Mouse (Mus musculus) lung, embryonic 16.5 days (tissue): ENCODE measurements around the gene Mlycd. TPM values are rescaled to one million over a fixed set of nuclear protein-coding genes. Genes with fewer than 3 reads are reported as not detected.

Experiments
- ATAC-seq: fragments of 200-750 bp; cut with Nextera tagmentation; 2 replicates; pipeline ENCODE4 v1.8.0; 2017; ENCODE audit warnings: low read depth, mild to moderate bottlenecking, moderate library complexity
- H3K27ac ChIP-seq: fragments of 300-500 bp; sonication (generic); 2 replicates; pipeline ENCODE4 v1.5.1; 2014; ENCODE audit warnings: mild to moderate bottlenecking, control low read depth, low read length
- H3K27me3 ChIP-seq: fragments of 300-500 bp; sonication (generic); 2 replicates; pipeline ENCODE4 v1.6.1; 2014; ENCODE audit warnings: low read depth, low read length, mixed read lengths; ENCODE audit not compliant: control insufficient read depth, insufficient read depth
- H3K36me3 ChIP-seq: fragments of 300-500 bp; sonication (generic); 2 replicates; pipeline ENCODE4 v1.6.1; 2014; ENCODE audit warnings: low read length; ENCODE audit not compliant: control insufficient read depth, insufficient read depth
- H3K4me1 ChIP-seq: fragments of 300-500 bp; sonication (generic); replicated peaks from 2 replicates; pipeline ENCODE4 v1.6.1; 2014; ENCODE audit warnings: low read length, mixed read lengths; ENCODE audit not compliant: control insufficient read depth, insufficient read depth
- H3K4me2 ChIP-seq: fragments of 300-500 bp; sonication (generic); 2 replicates; pipeline ENCODE4 v1.6.1; 2014; ENCODE audit warnings: low read depth, low read length, control low read depth
- H3K4me3 ChIP-seq: fragments of 300-500 bp; sonication (generic); 2 replicates; pipeline ENCODE4 v1.5.1; 2014; ENCODE audit warnings: mild to moderate bottlenecking, low read length, control low read depth
- H3K9ac ChIP-seq: fragments of 300-500 bp; sonication (generic); 2 replicates; pipeline ENCODE4 v1.6.1; 2014; ENCODE audit warnings: low read length, control low read depth
- H3K9me3 ChIP-seq: fragments of 300-500 bp; sonication (generic); 2 replicates; pipeline ENCODE4 v1.6.1; 2016; ENCODE audit warnings: low read length; ENCODE audit not compliant: control insufficient read depth
- WGBS: fragments of 180-500 bp; shearing (Covaris S2); extraction: QIAGEN DNeasy Blood & Tissue Kit; methylation state at CpG from one replicate; pipeline ENCODE4 v1.1.7; 2014; 5-methylcytosine and 5-hydroxymethylcytosine counted together
- polyA plus RNA-seq: library from polyadenylated mRNA; unstranded; fragments of >200 nt; fragmentation: Nextera tagmentation; extraction: Ambion mirVana; gene quantifications from 2 replicates; pipeline ENCODE4 v1.2.1, GENCODE M21; 2015

Gene Mlycd
- polyA plus RNA-seq, 1 experiment from 2014 or later = 12.1 TPM

DNA sequence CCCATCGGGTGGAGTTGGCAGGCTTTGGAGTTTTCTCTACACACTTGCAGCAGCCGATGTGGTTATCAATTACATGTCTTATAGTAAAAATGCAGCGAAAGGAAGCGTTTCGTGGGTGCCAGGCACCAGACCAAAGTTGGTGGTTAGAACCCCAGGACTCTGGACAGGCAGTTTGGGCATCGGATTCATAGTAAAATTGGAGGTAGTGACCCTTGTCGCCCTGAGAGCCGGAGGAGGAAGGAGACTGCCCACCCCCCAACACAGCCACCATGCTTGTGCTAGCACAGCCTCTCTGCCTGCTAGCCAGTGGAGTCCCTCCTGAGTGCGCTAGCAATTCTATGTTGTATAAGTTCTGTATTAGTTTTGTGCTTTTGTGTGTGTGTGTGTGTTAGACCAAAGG lies 3.9 kb downstream of the Mlycd start:
- Histone ChIP-seq H3K9ac (no peak overlapping the region), H3K4me3 (no peak overlapping the region), H3K27ac (no peak overlapping the region), H3K9me3 (no peaks in the 10 kb centered on the region), H3K36me3 (peaks cover 2% of the 10 kb centered on the region; the same call in 1 of the 2 replicates), H3K27me3 (no peaks in the 10 kb centered on the region), H3K4me1 (peaks cover 7% of the 10 kb centered on the region), H3K4me2 (no peak overlapping the region)
- no peak for ATAC-seq
- WGBS = 83% methylated on average over 9 of the region's 9 CpGs

DNA sequence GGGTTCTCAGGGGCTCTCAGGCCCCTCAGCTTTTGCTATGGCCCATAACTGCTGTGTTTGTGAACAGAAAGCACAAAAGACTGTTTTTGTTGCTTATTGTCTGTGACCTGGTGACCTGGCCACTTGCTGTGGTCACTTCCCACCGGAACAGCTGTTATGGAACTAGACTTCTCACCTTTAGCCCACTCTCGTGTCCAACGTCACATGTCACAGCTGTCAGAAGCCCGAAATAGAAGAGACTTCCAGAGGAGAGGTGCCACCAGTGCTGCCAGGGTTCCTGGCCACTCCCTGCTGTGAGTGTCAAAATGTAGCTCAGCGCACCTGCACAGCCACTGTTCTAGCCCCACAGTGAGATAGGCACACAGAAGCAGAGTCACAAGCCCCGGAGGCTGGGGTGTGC lies 4.6 kb downstream of the Mlycd start:
- Histone ChIP-seq H3K27ac (no peak overlapping the region), H3K4me1 (peaks cover 7% of the 10 kb centered on the region), H3K4me2 (no peak overlapping the region), H3K36me3 (peaks cover 2% of the 10 kb centered on the region; the same call in 1 of the 2 replicates), H3K9ac (no peak overlapping the region), H3K9me3 (no peaks in the 10 kb centered on the region), H3K27me3 (no peaks in the 10 kb centered on the region), H3K4me3 (no peak overlapping the region)
- ATAC-seq = no peak
- 73% methylated on average over 6 of the region's 6 CpGs for WGBS

DNA sequence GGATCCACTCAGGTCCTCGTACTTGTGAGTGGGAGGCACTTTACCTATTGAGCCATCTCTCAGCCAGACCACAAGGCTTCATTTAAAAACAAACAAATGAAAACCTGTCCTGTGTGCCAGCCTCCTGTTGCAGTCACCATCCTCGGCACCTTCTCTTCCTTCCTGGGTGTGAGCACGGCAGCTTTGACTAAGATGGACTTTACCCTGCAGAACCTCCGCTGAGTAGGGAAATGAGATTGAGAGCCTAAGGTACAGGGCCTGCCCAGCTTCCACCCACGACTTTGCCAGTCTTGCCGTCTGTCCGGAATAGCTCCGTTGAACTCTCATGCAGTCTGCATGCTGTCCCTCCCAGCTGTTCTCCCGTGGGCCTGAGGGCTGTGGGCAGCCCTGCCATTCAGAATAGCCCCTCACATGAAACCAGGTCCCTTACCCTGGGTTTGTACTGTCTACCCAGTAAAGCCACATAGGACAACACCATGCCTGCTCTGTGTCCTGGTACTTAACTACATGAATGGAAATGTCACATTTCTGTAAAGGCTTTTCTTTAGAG lies 5.5 kb downstream of the Mlycd start:
- Histone ChIP-seq H3K27ac (no peak overlapping the region), H3K4me2 (no peak overlapping the region), H3K4me3 (no peak overlapping the region), H3K36me3 (peaks cover 2% of the 10 kb centered on the region; the same call in 1 of the 2 replicates), H3K9me3 (no peaks in the 10 kb centered on the region), H3K9ac (no peak overlapping the region), H3K27me3 (no peaks in the 10 kb centered on the region), H3K4me1 (peaks cover 7% of the 10 kb centered on the region)
- ATAC-seq = no peak
- WGBS = 72% methylated on average over 9 of the region's 9 CpGs

DNA sequence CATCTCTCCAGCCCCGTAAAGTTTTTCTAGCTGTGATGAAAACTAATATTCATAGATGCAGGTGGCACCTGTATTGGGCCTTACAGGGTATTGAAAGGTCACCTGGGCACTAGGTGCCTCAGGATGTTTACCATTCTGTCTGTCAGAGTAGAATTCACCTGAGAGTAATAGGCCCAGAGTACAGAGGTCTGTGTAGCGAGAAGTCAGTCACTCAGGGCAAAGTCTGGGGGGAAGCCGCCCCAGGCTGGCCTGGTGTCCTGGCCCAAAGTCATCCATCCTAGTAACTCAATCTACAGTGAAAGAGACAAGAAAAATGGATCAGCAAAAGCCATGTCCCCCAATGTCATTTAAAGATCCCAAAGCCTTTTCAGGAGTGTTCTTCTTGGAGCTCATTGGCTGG lies 6.2 kb downstream of the Mlycd start:
- ATAC-seq = no peak
- H3K9ac ChIP-seq = no peak overlapping the region
- 82% methylated on average over 3 of the region's 3 CpGs for WGBS
- H3K4me1 ChIP-seq = peaks cover 2% of the 10 kb centered on the region
- no peak overlapping the region for H3K4me2 ChIP-seq
- H3K36me3 ChIP-seq = peaks cover 2% of the 10 kb centered on the region; the same call in 1 of the 2 replicates
- no peaks in the 10 kb centered on the region for H3K27me3 ChIP-seq
- no peak overlapping the region for H3K27ac ChIP-seq
- no peak overlapping the region for H3K4me3 ChIP-seq
- no peaks in the 10 kb centered on the region for H3K9me3 ChIP-seq

GRCm38 (mm10) chr8:119403912-119404311 lies 9.2 kb downstream of the Mlycd start:
- Histone ChIP-seq H3K4me2 (no peak overlapping the region), H3K9me3 (no peaks in the 10 kb centered on the region), H3K4me1 (no peaks in the 10 kb centered on the region), H3K27ac (no peak overlapping the region), H3K36me3 (peaks cover 10% of the 10 kb centered on the region), H3K4me3 (no peak overlapping the region), H3K9ac (no peak overlapping the region), H3K27me3 (no peaks in the 10 kb centered on the region)
- WGBS = 70% methylated on average over 10 of the region's 10 CpGs
- ATAC-seq = no peak

- Histone ChIP-seq H3K4me2 (no peak overlapping the region), H3K27ac (no peak overlapping the region), H3K9ac (no peak overlapping the region), H3K36me3 (peaks cover 10% of the 10 kb centered on the region), H3K27me3 (no peaks in the 10 kb centered on the region), H3K9me3 (no peaks in the 10 kb centered on the region), H3K4me1 (no peaks in the 10 kb centered on the region), H3K4me3 (no peak overlapping the region)
- WGBS = 95% methylated on average over 5 of the region's 5 CpGs
- ATAC-seq = no peak
Observed at GRCm38 (mm10) chr8:119404648-119405047, 10.0 kb downstream of the Mlycd start.

DNA sequence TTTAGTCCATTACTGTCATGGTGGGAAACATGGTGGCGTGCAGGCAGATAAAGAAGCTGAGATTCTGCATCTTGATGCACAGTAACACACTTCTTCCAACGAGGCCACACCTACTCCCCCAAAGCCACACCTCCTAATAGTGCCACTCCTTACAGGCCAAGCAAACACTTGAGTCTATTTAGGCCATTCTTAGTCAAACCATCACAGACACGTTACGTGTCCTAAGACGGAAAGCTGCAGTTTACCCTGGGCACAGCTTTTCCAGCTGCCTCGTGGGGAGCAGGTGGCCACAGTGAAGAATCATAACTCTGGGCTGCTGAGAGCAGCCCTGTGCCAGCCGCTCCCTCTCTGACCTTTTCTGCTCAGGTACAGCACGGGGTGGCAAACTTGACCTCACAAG lies 13.6 kb downstream of the Mlycd start:
- H3K4me2 ChIP-seq = no peak overlapping the region
- peaks cover 18% of the 10 kb centered on the region for H3K36me3 ChIP-seq
- H3K9me3 ChIP-seq = no peaks in the 10 kb centered on the region
- 62% methylated on average over 8 of the region's 8 CpGs for WGBS
- no peak overlapping the region for H3K4me3 ChIP-seq
- H3K9ac ChIP-seq = no peak overlapping the region
- H3K4me1 ChIP-seq = no peaks in the 10 kb centered on the region
- ATAC-seq = no peak
- H3K27ac ChIP-seq = no peak overlapping the region
- H3K27me3 ChIP-seq = no peaks in the 10 kb centered on the region

- no peaks in the 10 kb centered on the region for H3K4me1 ChIP-seq
- H3K9ac ChIP-seq = no peak overlapping the region
- peaks cover 18% of the 10 kb centered on the region for H3K36me3 ChIP-seq
- ATAC-seq = no peak
- 56% methylated on average over 10 of the region's 10 CpGs for WGBS
- no peak overlapping the region for H3K27ac ChIP-seq
- H3K4me2 ChIP-seq = no peak overlapping the region
- no peaks in the 10 kb centered on the region for H3K9me3 ChIP-seq
- H3K27me3 ChIP-seq = no peaks in the 10 kb centered on the region; the same call in 1 of the 2 replicates
- no peak overlapping the region for H3K4me3 ChIP-seq
Observed at GRCm38 (mm10) chr8:119412037-119412734, 17.5 kb downstream of the Mlycd start.

- Histone ChIP-seq H3K36me3 (peaks cover 14% of the 10 kb centered on the region), H3K4me2 (peak overlapping the region; percentile 56), H3K27ac (no peak overlapping the region), H3K9ac (peak overlapping the region; percentile 62), H3K27me3 (no peaks in the 10 kb centered on the region; the same call in 1 of the 2 replicates), H3K9me3 (no peaks in the 10 kb centered on the region), H3K4me1 (no peaks in the 10 kb centered on the region), H3K4me3 (no peak overlapping the region)
- 11% methylated on average over 18 of the region's 18 CpGs for WGBS
- ATAC-seq = peak; percentile 70
Observed at GRCm38 (mm10) chr8:119412735-119413498, 18.2 kb downstream of the Mlycd start.
